Mouse (Mus musculus) forebrain, embryonic 12.5 days (tissue): ENCODE results near the gene Tshr. TPM values are rescaled to one million over a fixed set of nuclear protein-coding genes. Genes with fewer than 3 reads are reported as not detected.
A peak's percentile ranks its signal among the peaks of the same experiment; 100 is the strongest.
"Not testable (repeated sequence)": the region's sequence is repeated elsewhere in the genome, so short reads cannot be mapped to it uniquely, and the experiment has no call there.

ENCODE experiments used
- ATAC-seq: fragments of 200-750 bp; cut with Nextera tagmentation; 2 replicates; pipeline ENCODE4 v1.8.0; 2017; ENCODE audit warnings: moderate TSS enrichment; ENCODE audit not compliant: low FRiP score
- H3K27ac ChIP-seq: fragments of 300-500 bp; sonication (generic); 2 replicates; pipeline ENCODE4 v1.5.1; 2016; ENCODE audit warnings: mild to moderate bottlenecking
- H3K27me3 ChIP-seq: fragments of 300-500 bp; sonication (generic); 2 replicates; pipeline ENCODE4 v1.6.1; 2016; ENCODE audit warnings: mild to moderate bottlenecking
- H3K36me3 ChIP-seq: fragments of 300-500 bp; sonication (generic); replicated peaks from 2 replicates; pipeline ENCODE4 v1.6.1; 2016; ENCODE audit warnings: mild to moderate bottlenecking
- H3K4me1 ChIP-seq: fragments of 300-500 bp; sonication (generic); 2 replicates; pipeline ENCODE4 v1.6.1; 2016
- H3K4me2 ChIP-seq: fragments of 300-500 bp; sonication (generic); 2 replicates; pipeline ENCODE4 v1.6.1; 2016; ENCODE audit warnings: mild to moderate bottlenecking, moderate library complexity
- H3K4me3 ChIP-seq: fragments of 300-500 bp; sonication (generic); replicated peaks from 2 replicates; pipeline ENCODE4 v1.5.1; 2016; ENCODE audit warnings: mild to moderate bottlenecking
- H3K9ac ChIP-seq: fragments of 300-500 bp; sonication (generic); 2 replicates; pipeline ENCODE4 v1.6.1; 2016; ENCODE audit warnings: mild to moderate bottlenecking
- H3K9me3 ChIP-seq: fragments of 300-500 bp; sonication (generic); 2 replicates; pipeline ENCODE4 v1.6.1; 2016
- WGBS: fragments of 180-500 bp; shearing (Covaris S2); methylation state at CpG from one replicate; pipeline ENCODE4 v1.1.7; 2016; 5-methylcytosine and 5-hydroxymethylcytosine counted together
- polyA plus RNA-seq: library from polyadenylated mRNA; unstranded; fragments of >200 nt; fragmentation: Nextera tagmentation; extraction: Ambion mirVana; gene quantifications from 2 replicates; pipeline ENCODE4 v1.2.1, GENCODE M21; 2016

Gene Tshr
- polyA plus RNA-seq, 1 experiment from 2014 or later = 1.2 TPM

- no peak overlapping the region for H3K4me3 ChIP-seq
- H3K9me3 ChIP-seq = no peaks in the 10 kb centered on the region
- H3K4me1 ChIP-seq = peaks cover 23% of the 10 kb centered on the region
- no peak overlapping the region for H3K4me2 ChIP-seq
- H3K27me3 ChIP-seq = no peaks in the 10 kb centered on the region
- 92% methylated on average over 6 of the region's 6 CpGs for WGBS
- no peak for ATAC-seq
- H3K36me3 ChIP-seq = peaks cover 50% of the 10 kb centered on the region
- H3K27ac ChIP-seq = no peak overlapping the region
- no peak overlapping the region for H3K9ac ChIP-seq
These were observed 197.1 kb downstream of the Tshr start for GRCm38 (mm10) chr12:91581204-91582070.

GRCm38 (mm10) chr12:91582362-91583002, 198.1 kb downstream of the Tshr start:
- Histone ChIP-seq H3K9me3 (no peaks in the 10 kb centered on the region), H3K4me3 (no peak overlapping the region), H3K9ac (no peak overlapping the region), H3K27ac (no peak overlapping the region), H3K27me3 (no peaks in the 10 kb centered on the region), H3K4me1 (peaks cover 31% of the 10 kb centered on the region), H3K36me3 (peaks cover 47% of the 10 kb centered on the region), H3K4me2 (no peak overlapping the region)
- ATAC-seq = peak; percentile 24; the same call in 1 of the 2 replicates
- 41% methylated on average over 6 of the region's 6 CpGs for WGBS

- H3K9ac ChIP-seq = no peak overlapping the region
- 31% methylated on average over 6 of the region's 6 CpGs for WGBS
- 0 out of 2 replicates have a peak overlapping the region, but pooled peaks have one; percentile 5 for H3K27ac ChIP-seq
These were observed 199.0 kb downstream of the Tshr start for GRCm38 (mm10) chr12:91583409-91583808.

GRCm38 (mm10) chr12:91585206-91585605, 200.8 kb downstream of the Tshr start:
- no peak overlapping the region for H3K4me3 ChIP-seq
- peaks cover 32% of the 10 kb centered on the region for H3K4me1 ChIP-seq
- H3K4me2 ChIP-seq = no peak overlapping the region
- no peaks in the 10 kb centered on the region for H3K9me3 ChIP-seq
- WGBS = 90% methylated on average over 3 of the region's 3 CpGs
- H3K9ac ChIP-seq = no peak overlapping the region
- H3K27me3 ChIP-seq = no peaks in the 10 kb centered on the region
- H3K27ac ChIP-seq = no peak overlapping the region
- no peak for ATAC-seq
- H3K36me3 ChIP-seq = peaks cover 30% of the 10 kb centered on the region

More at GRCm38 (mm10) chr12:91583409-91583808, 199.0 kb downstream of the Tshr start:
- Histone ChIP-seq H3K27me3 (no peaks in the 10 kb centered on the region), H3K4me1 (peaks cover 32% of the 10 kb centered on the region), H3K36me3 (peaks cover 41% of the 10 kb centered on the region), H3K4me2 (peak overlapping the region; percentile 21; the same call in 1 of the 2 replicates), H3K9me3 (no peaks in the 10 kb centered on the region), H3K4me3 (no peak overlapping the region)
- ATAC-seq = no peak

GRCm38 (mm10) chr12:91585815-91586214, 201.5 kb downstream of the Tshr start:
- ATAC-seq = not testable (repeated sequence)

GRCm38 (mm10) chr12:91587077-91587476, 202.7 kb downstream of the Tshr start:
- H3K9ac ChIP-seq = peak overlapping the region; percentile 100; the same call in 1 of the 2 replicates
- no peak for ATAC-seq
- H3K36me3 ChIP-seq = peaks cover 18% of the 10 kb centered on the region
- H3K4me2 ChIP-seq = peak overlapping the region; percentile 61
- no peaks in the 10 kb centered on the region for H3K27me3 ChIP-seq
- H3K9me3 ChIP-seq = no peaks in the 10 kb centered on the region
- peak overlapping the region; percentile 95 for H3K4me3 ChIP-seq
- H3K27ac ChIP-seq = peak overlapping the region; percentile 100; the same call in 1 of the 2 replicates
- 56% methylated on average over 3 of the region's 3 CpGs for WGBS
- H3K4me1 ChIP-seq = peaks cover 39% of the 10 kb centered on the region

More at GRCm38 (mm10) chr12:91585815-91586214, 201.5 kb downstream of the Tshr start:
- not testable (repeated sequence) for H3K27me3 ChIP-seq, H3K27ac ChIP-seq, H3K4me2 ChIP-seq, H3K9me3 ChIP-seq, H3K9ac ChIP-seq, H3K4me3 ChIP-seq
- H3K4me1 ChIP-seq = peaks cover 34% of the 10 kb centered on the region
- peaks cover 27% of the 10 kb centered on the region for H3K36me3 ChIP-seq
- 96% methylated on average over 4 of the region's 4 CpGs for WGBS

- H3K36me3 ChIP-seq = peaks cover 18% of the 10 kb centered on the region
- peaks cover 35% of the 10 kb centered on the region for H3K4me1 ChIP-seq
- H3K4me3 ChIP-seq = peak overlapping the region; percentile 95
- H3K27me3 ChIP-seq = no peaks in the 10 kb centered on the region
- peak overlapping the region; percentile 100 for H3K9ac ChIP-seq
- no peaks in the 10 kb centered on the region for H3K9me3 ChIP-seq
- peak overlapping the region; percentile 61 for H3K4me2 ChIP-seq
- WGBS = 4% methylated on average over 5 of the region's 5 CpGs
- ATAC-seq = no peak
- H3K27ac ChIP-seq = peak overlapping the region; percentile 100
These were observed 203.2 kb downstream of the Tshr start for GRCm38 (mm10) chr12:91587491-91588033.

- H3K4me1 ChIP-seq = peaks cover 29% of the 10 kb centered on the region
- H3K4me3 ChIP-seq = peak overlapping the region; percentile 95
- under 1% methylated on average over 32 of the region's 32 CpGs for WGBS
- H3K9ac ChIP-seq = peak overlapping the region; percentile 100
- no peaks in the 10 kb centered on the region for H3K27me3 ChIP-seq
- H3K4me2 ChIP-seq = peak overlapping the region; percentile 61
- peak; percentile 91 for ATAC-seq
- no peaks in the 10 kb centered on the region for H3K9me3 ChIP-seq
- H3K27ac ChIP-seq = peak overlapping the region; percentile 100
- H3K36me3 ChIP-seq = peaks cover 18% of the 10 kb centered on the region
These were observed 203.9 kb downstream of the Tshr start for GRCm38 (mm10) chr12:91588176-91588669.

GRCm38 (mm10) chr12:91588670-91589541, 204.5 kb downstream of the Tshr start:
- peak overlapping the region; percentile 100 for H3K9ac ChIP-seq
- H3K27ac ChIP-seq = peak overlapping the region; percentile 100
- no peaks in the 10 kb centered on the region for H3K27me3 ChIP-seq
- ATAC-seq = no peak
- peak overlapping the region; percentile 61; the same call in 1 of the 2 replicates for H3K4me2 ChIP-seq
- under 1% methylated on average over 71 of the region's 83 CpGs for WGBS
- H3K36me3 ChIP-seq = peaks cover 17% of the 10 kb centered on the region
- H3K4me1 ChIP-seq = peaks cover 22% of the 10 kb centered on the region
- H3K4me3 ChIP-seq = peak overlapping the region; percentile 95
- no peaks in the 10 kb centered on the region for H3K9me3 ChIP-seq

GRCm38 (mm10) chr12:91589542-91589846, 205.1 kb downstream of the Tshr start:
- no peaks in the 10 kb centered on the region for H3K27me3 ChIP-seq
- peak overlapping the region; percentile 100 for H3K9ac ChIP-seq
- 0% methylated on average over 9 of the region's 11 CpGs for WGBS
- H3K4me3 ChIP-seq = peak overlapping the region; percentile 95
- peak overlapping the region; percentile 61 for H3K4me2 ChIP-seq
- H3K36me3 ChIP-seq = peaks cover 14% of the 10 kb centered on the region
- H3K9me3 ChIP-seq = no peaks in the 10 kb centered on the region
- peaks cover 19% of the 10 kb centered on the region for H3K4me1 ChIP-seq
- ATAC-seq = no peak
- peak overlapping the region; percentile 100 for H3K27ac ChIP-seq

- peak within 1 kb of the TSS; percentile 100 for H3K27ac ChIP-seq
- H3K27me3 ChIP-seq = no peaks in the 10 kb centered on the region
- WGBS = under 1% methylated on average over 59 of the region's 99 CpGs
- H3K4me3 ChIP-seq = peak within 1 kb of the TSS; percentile 95
- peaks cover 16% of the 10 kb centered on the region for H3K4me1 ChIP-seq
- peaks cover 9% of the 10 kb centered on the region for H3K36me3 ChIP-seq
- peak within 1 kb of the TSS; percentile 100 for H3K9ac ChIP-seq
- H3K4me2 ChIP-seq = peak within 1 kb of the TSS; percentile 66
- peak; percentile 87 for ATAC-seq
- no peaks in the 10 kb centered on the region for H3K9me3 ChIP-seq
These were observed 205.7 kb downstream of the Tshr start, which contains the start of gene Gtf2a1 for GRCm38 (mm10) chr12:91589847-91590690. Gene Gtf2a1, minus strand, starts transcription at chr12:91590487.
